Mouse (Mus musculus): ENCODE results near the gene Lypd4. TPM values are rescaled to one million over a fixed set of nuclear protein-coding genes. Genes with fewer than 3 reads are reported as not detected.

Lypd4 gene
- not detected in 2 replicates for total RNA-seq (2014; rRNA removed)
- not detected in 2 replicates for polyA plus RNA-seq (2012; rRNA removed)

- no peaks in the 10 kb centered on the region for H3K79me2 ChIP-seq (ENCODE audit: control insufficient read depth, insufficient read depth, low read length)
- H3K4me1 ChIP-seq (ENCODE audit: control insufficient read depth, insufficient read depth, low read length) = no peaks in the 10 kb centered on the region
- TF ChIP-seq POLR2A (IDR thresholded peaks at IDR 0.05; ENCODE audit: extremely low read depth, insufficient read depth, low read length) = no peak
- no peak within 1 kb of the TSS for H3K27ac ChIP-seq (replicated peaks; ENCODE audit: insufficient read depth, low read depth, low read length)
- no peaks in the 10 kb centered on the region for H3K36me3 ChIP-seq (ENCODE audit: control insufficient read depth, insufficient read depth, low read length)
- H3K9ac ChIP-seq (ENCODE audit: low read depth, low read length) = no peak within 1 kb of the TSS
- 51% methylated on average over 41 of the region's 41 CpGs for WGBS
- DNase-seq (ENCODE audit: extremely low read depth, low read depth, low spot score) = no peak
- H3K4me3 ChIP-seq (ENCODE audit: insufficient read depth, low read depth, low read length) = no peak within 1 kb of the TSS
- peaks cover 3% of the 10 kb centered on the region; the same call in 1 of the 2 replicates for H3K27me3 ChIP-seq (ENCODE audit: control insufficient read depth, insufficient read depth, low read length)
Observed at GRCm38 (mm10) chr7:24869532-24870165, at the start of gene Lypd4, which contains the start of gene Dmrtc2. Lypd4 (minus strand) TSS chr7:24869941. Dmrtc2 (plus strand) TSS chr7:24870057.

GRCm38 (mm10) chr7:24918763-24919323 lies 49.1 kb upstream of the Lypd4 start:
- Histone ChIP-seq H3K4me1 (ENCODE audit: control insufficient read depth, insufficient read depth, low read length) (no peaks in the 10 kb centered on the region), H3K4me3 (ENCODE audit: insufficient read depth, low read depth, low read length) (no peak overlapping the region), H3K79me2 (ENCODE audit: control insufficient read depth, insufficient read depth, low read length) (no peaks in the 10 kb centered on the region), H3K36me3 (ENCODE audit: control insufficient read depth, insufficient read depth, low read length) (peaks cover 26% of the 10 kb centered on the region), H3K27ac (replicated peaks; ENCODE audit: insufficient read depth, low read depth, low read length) (no peak overlapping the region), H3K27me3 (ENCODE audit: control insufficient read depth, insufficient read depth, low read length) (no peaks in the 10 kb centered on the region), H3K9ac (ENCODE audit: low read depth, low read length) (no peak overlapping the region)
- TF ChIP-seq CTCF (IDR thresholded peaks at IDR 0.05; ENCODE audit: low read depth, low read length) (no peak), POLR2A (IDR thresholded peaks at IDR 0.05; ENCODE audit: extremely low read depth, insufficient read depth, low read length) (no peak)
- 89% methylated on average over 20 of the region's 20 CpGs for WGBS
- DNase-seq (ENCODE audit: extremely low read depth, low read depth, low spot score) = peak; percentile 12

- H3K79me2 ChIP-seq (ENCODE audit: control insufficient read depth, insufficient read depth, low read length) = no peaks in the 10 kb centered on the region
- no peaks in the 10 kb centered on the region for H3K4me1 ChIP-seq (ENCODE audit: control insufficient read depth, insufficient read depth, low read length)
- DNase-seq (ENCODE audit: extremely low read depth, low read depth, low spot score) = no peak
- no peak overlapping the region for H3K9ac ChIP-seq (ENCODE audit: low read depth, low read length)
- no peaks in the 10 kb centered on the region for H3K27me3 ChIP-seq (ENCODE audit: control insufficient read depth, insufficient read depth, low read length)
- H3K27ac ChIP-seq (replicated peaks; ENCODE audit: insufficient read depth, low read depth, low read length) = no peak overlapping the region
- 82% methylated on average over 14 of the region's 14 CpGs for WGBS
- TF ChIP-seq POLR2A (IDR thresholded peaks at IDR 0.05; ENCODE audit: extremely low read depth, insufficient read depth, low read length) (no peak), CTCF (IDR thresholded peaks at IDR 0.05; ENCODE audit: low read depth, low read length) (no peak)
- H3K4me3 ChIP-seq (ENCODE audit: insufficient read depth, low read depth, low read length) = no peak overlapping the region
- peaks cover 15% of the 10 kb centered on the region for H3K36me3 ChIP-seq (ENCODE audit: control insufficient read depth, insufficient read depth, low read length)
Observed at GRCm38 (mm10) chr7:24912480-24912879, 42.7 kb upstream of the Lypd4 start.

GRCm38 (mm10) chr7:24907211-24907748 lies 37.5 kb upstream of the Lypd4 start:
- Histone ChIP-seq H3K4me3 (ENCODE audit: insufficient read depth, low read depth, low read length) (no peak overlapping the region), H3K36me3 (ENCODE audit: control insufficient read depth, insufficient read depth, low read length) (no peaks in the 10 kb centered on the region), H3K27me3 (ENCODE audit: control insufficient read depth, insufficient read depth, low read length) (no peaks in the 10 kb centered on the region), H3K79me2 (ENCODE audit: control insufficient read depth, insufficient read depth, low read length) (peaks cover 8% of the 10 kb centered on the region; the same call in 1 of the 2 replicates), H3K27ac (replicated peaks; ENCODE audit: insufficient read depth, low read depth, low read length) (no peak overlapping the region), H3K9ac (ENCODE audit: low read depth, low read length) (no peak overlapping the region), H3K4me1 (ENCODE audit: control insufficient read depth, insufficient read depth, low read length) (peaks cover 9% of the 10 kb centered on the region)
- DNase-seq (ENCODE audit: extremely low read depth, low read depth, low spot score) = no peak
- 66% methylated on average over 13 of the region's 13 CpGs for WGBS
- TF ChIP-seq POLR2A (IDR thresholded peaks at IDR 0.05; ENCODE audit: extremely low read depth, insufficient read depth, low read length) = no peak
- TF ChIP-seq CTCF (IDR thresholded peaks at IDR 0.05; ENCODE audit: low read depth, low read length) = no peak

- Histone ChIP-seq H3K4me3 (ENCODE audit: insufficient read depth, low read depth, low read length) (no peak overlapping the region), H3K9ac (ENCODE audit: low read depth, low read length) (no peak overlapping the region), H3K4me1 (ENCODE audit: control insufficient read depth, insufficient read depth, low read length) (peaks cover 11% of the 10 kb centered on the region), H3K27me3 (ENCODE audit: control insufficient read depth, insufficient read depth, low read length) (no peaks in the 10 kb centered on the region), H3K36me3 (ENCODE audit: control insufficient read depth, insufficient read depth, low read length) (no peaks in the 10 kb centered on the region), H3K79me2 (ENCODE audit: control insufficient read depth, insufficient read depth, low read length) (peaks cover 8% of the 10 kb centered on the region; the same call in 1 of the 2 replicates), H3K27ac (replicated peaks; ENCODE audit: insufficient read depth, low read depth, low read length) (no peak overlapping the region)
- no peak for DNase-seq (ENCODE audit: extremely low read depth, low read depth, low spot score)
- WGBS = 62% methylated on average over 6 of the region's 6 CpGs
- no peak for TF ChIP-seq CTCF (IDR thresholded peaks at IDR 0.05; ENCODE audit: low read depth, low read length)
- TF ChIP-seq POLR2A (IDR thresholded peaks at IDR 0.05; ENCODE audit: extremely low read depth, insufficient read depth, low read length) = no peak
Observed at GRCm38 (mm10) chr7:24906551-24906950, 36.8 kb upstream of the Lypd4 start.

Measured in liver, adult 2 months (tissue).